Mouse (Mus musculus) thymus, adult 2 months (tissue): Measurements from ENCODE around the gene Gm13287. TPM values are rescaled to one million over a fixed set of nuclear protein-coding genes. Genes with fewer than 3 reads are reported as not detected.
"Not testable (repeated sequence)": the region's sequence is repeated elsewhere in the genome, so short reads cannot be mapped to it uniquely, and the experiment has no call there.

ENCODE experiments used
- DNase-seq: peaks from one replicate; pipeline ENCODE4 v3.0.0; 2021
- H3K27ac ChIP-seq: fragments of 200-500 bp; 2 replicates; pipeline ENCODE4 v1.5.1; 2012; ENCODE audit warnings: low read length, control low read depth; ENCODE audit not compliant: control insufficient read depth, insufficient read depth
- H3K27me3 ChIP-seq: fragments of 200-500 bp; 2 replicates; pipeline ENCODE4 v1.6.1; 2012; ENCODE audit warnings: mild to moderate bottlenecking, low read length, moderate library complexity, mixed read lengths; ENCODE audit not compliant: control insufficient read depth, insufficient read depth
- H3K36me3 ChIP-seq: fragments of 200-500 bp; 2 replicates; pipeline ENCODE4 v1.6.1; 2012; ENCODE audit warnings: mild to moderate bottlenecking, low read length, moderate library complexity; ENCODE audit not compliant: control insufficient read depth, insufficient read depth
- H3K4me1 ChIP-seq: fragments of 200-500 bp; replicated peaks from 2 replicates; pipeline ENCODE4 v1.6.1; 2012; ENCODE audit warnings: low read length; ENCODE audit not compliant: control insufficient read depth, insufficient read depth
- H3K4me3 ChIP-seq: fragments of 200-500 bp; 2 replicates; pipeline ENCODE4 v1.5.1; 2012; ENCODE audit warnings: mild to moderate bottlenecking, low read length, control low read depth, moderate library complexity; ENCODE audit not compliant: control insufficient read depth, insufficient read depth
- CTCF ChIP-seq: fragments of 200-500 bp; IDR thresholded peaks from 2 replicates; pipeline ENCODE4 v1.5.1; 2012; ENCODE audit warnings: mild to moderate bottlenecking, control low read depth, low read length, moderate library complexity, borderline replicate concordance; ENCODE audit not compliant: control insufficient read depth, poor library complexity, insufficient read depth; ENCODE audit errors: extremely low read depth
- POLR2A ChIP-seq: fragments of 200-500 bp; IDR thresholded peaks from 2 replicates; pipeline ENCODE4 v1.6.1; 2012; ENCODE audit warnings: mild to moderate bottlenecking, low read length, control low read depth, moderate library complexity; ENCODE audit not compliant: control insufficient read depth, poor library complexity, insufficient read depth; ENCODE audit errors: extremely low read depth
- WGBS: fragments of 180-500 bp; shearing (Covaris S2); methylation state at CpG from one replicate; pipeline ENCODE4 v1.1.7; 2018; 5-methylcytosine and 5-hydroxymethylcytosine counted together
- polyA plus RNA-seq: library from polyadenylated mRNA; depleted of rRNA; stranded (reverse); fragments of >200 nt; gene quantifications from 2 replicates; pipeline ENCODE4 v1.2.3, GENCODE M21; 2012

Gm13287 gene
- polyA plus RNA-seq, 1 experiment: not detected

GRCm38 (mm10) chr4:88793936-88794675 lies 8.9 kb upstream of the Gm13287 start, which contains the start of gene Gm13275:
Gene Gm13275 (plus strand): TSS chr4:88794487.
- not testable (repeated sequence) for H3K4me3 ChIP-seq, H3K27me3 ChIP-seq, H3K4me1 ChIP-seq, H3K36me3 ChIP-seq, H3K27ac ChIP-seq
- under 1% methylated on average over 12 of the region's 52 CpGs for WGBS
- peak; percentile 87 for DNase-seq

DNA sequence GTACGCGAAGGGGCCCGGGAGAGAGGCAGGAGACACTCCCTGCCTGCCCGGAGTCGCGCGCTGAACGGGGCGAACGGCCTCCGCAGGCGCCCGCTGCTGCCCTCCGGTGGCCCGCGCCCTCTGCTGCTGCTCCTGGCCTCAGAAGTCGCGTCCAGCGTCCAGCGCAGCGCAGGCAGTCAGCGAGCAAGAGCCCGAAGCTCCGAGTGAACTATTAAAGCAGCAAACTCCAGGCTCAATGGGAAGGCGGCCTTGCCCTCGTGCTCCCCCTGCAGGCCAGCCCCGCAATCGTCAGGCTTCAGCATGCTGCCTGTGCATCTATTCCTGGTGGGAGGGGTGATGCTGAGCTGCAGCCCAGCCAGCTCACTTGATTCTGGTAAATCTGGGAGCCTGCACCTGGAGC lies 6.0 kb upstream of the Gm13287 start, which contains the start of gene Gm13279:
TSS of gene Gm13279 (plus strand) at position 301 of the 400 bp plus-strand sequence.
- H3K27ac ChIP-seq, DNase-seq, H3K27me3 ChIP-seq, H3K36me3 ChIP-seq, H3K4me1 ChIP-seq, H3K4me3 ChIP-seq: not testable (repeated sequence)
- WGBS: no CpG with 5 or more reads among the region's 28 CpGs

DNA sequence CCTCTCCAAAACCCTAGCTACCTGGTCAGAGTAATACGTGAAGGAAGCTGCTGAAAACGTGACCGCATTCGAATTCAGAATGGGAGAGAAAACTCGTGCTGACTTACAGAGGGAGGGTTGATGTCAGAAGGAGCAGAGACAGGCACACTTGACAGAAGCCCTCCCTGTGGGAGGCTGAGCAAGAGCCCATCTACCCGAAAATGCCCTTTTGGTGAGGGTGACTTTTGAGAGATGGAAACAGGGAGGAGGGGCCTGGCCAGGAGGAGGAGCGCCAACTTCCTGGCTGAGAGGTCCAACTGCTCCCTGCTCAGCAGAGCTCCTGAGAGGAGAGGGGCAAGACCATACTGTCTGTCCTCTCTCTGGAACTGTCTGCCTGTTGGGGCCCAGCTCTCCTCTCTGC lies 3.7 kb upstream of the Gm13287 start, which contains the start of gene Gm13285:
TSS of gene Gm13285 (plus strand) at position 301 of the 400 bp plus-strand sequence.
- H3K36me3 ChIP-seq, H3K4me3 ChIP-seq, H3K4me1 ChIP-seq, H3K27me3 ChIP-seq, DNase-seq, H3K27ac ChIP-seq: not testable (repeated sequence)
- WGBS: 11% methylated on average over 5 of the region's 7 CpGs

DNA sequence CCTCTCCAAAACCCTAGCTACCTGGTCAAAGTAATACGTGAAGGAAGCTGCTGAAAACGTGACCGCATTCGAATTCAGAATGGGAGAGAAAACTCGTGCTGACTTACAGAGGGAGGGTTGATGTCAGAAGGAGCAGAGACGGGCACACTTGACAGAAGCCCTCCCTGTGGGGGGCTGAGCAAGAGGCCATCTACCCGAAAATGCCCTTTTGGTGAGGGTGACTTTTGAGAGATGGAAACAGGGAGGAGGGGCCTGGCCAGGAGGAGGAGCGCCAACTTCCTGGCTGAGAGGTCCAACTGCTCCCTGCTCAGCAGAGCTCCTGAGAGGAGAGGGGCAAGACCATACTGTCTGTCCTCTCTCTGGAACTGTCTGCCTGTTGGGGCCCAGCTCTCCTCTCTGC lies 2.2 kb downstream of the Gm13287 start, which contains the start of gene Gm13288:
TSS of gene Gm13288 (plus strand) at position 301 of the 400 bp plus-strand sequence.
- H3K27me3 ChIP-seq, H3K27ac ChIP-seq, H3K36me3 ChIP-seq, H3K4me1 ChIP-seq, DNase-seq: not testable (repeated sequence)
- peak within 1 kb of the TSS; percentile 51 for H3K4me3 ChIP-seq
- WGBS: no CpG with 5 or more reads among the region's 8 CpGs

DNA sequence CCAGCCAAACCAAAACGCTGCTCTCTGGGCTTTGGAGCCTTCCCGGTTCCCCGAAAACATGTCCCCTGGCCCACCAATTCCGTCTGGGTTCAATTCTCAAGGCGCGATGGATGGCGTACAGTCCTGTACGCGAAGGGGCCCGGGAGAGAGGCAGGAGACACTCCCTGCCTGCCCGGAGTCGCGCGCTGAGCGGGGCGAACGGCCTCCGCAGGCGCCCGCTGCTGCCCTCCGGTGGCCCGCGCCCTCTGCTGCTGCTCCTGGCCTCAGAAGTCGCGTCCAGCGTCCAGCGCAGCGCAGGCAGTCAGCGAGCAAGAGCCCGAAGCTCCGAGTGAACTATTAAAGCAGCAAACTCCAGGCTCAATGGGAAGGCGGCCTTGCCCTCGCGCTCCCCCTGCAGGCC lies 2.7 kb downstream of the Gm13287 start:
- H3K4me3 ChIP-seq: peak overlapping the region; percentile 51
- DNase-seq: peak; percentile 7
- not testable (repeated sequence) for H3K27ac ChIP-seq, H3K27me3 ChIP-seq, H3K4me1 ChIP-seq, H3K36me3 ChIP-seq
- WGBS: 0% methylated on average over 8 of the region's 34 CpGs

- Histone ChIP-seq H3K4me3 (no peak within 1 kb of the TSS), H3K27ac (no peak within 1 kb of the TSS), H3K27me3 (no peaks in the 10 kb centered on the region), H3K36me3 (no peaks in the 10 kb centered on the region), H3K4me1 (no peaks in the 10 kb centered on the region)
- no peak for DNase-seq
- TF ChIP-seq CTCF: no peak
- TF ChIP-seq POLR2A: no peak
- WGBS: 75% methylated on average over 3 of the region's 3 CpGs
Observed at GRCm38 (mm10) chr4:88815928-88816327, 12.9 kb downstream of the Gm13287 start, which contains the start of gene Ifna7. Gene Ifna7 (plus strand): TSS chr4:88816228.

- DNase-seq: no peak
- H3K4me1 ChIP-seq: no peaks in the 10 kb centered on the region
- no peak within 1 kb of the TSS for H3K4me3 ChIP-seq
- no peaks in the 10 kb centered on the region for H3K27me3 ChIP-seq
- 100% methylated on average over 1 of the region's 1 CpGs for WGBS
- H3K27ac ChIP-seq: no peak within 1 kb of the TSS
- TF ChIP-seq POLR2A (no peak), CTCF (no peak)
- H3K36me3 ChIP-seq: no peaks in the 10 kb centered on the region
Observed at GRCm38 (mm10) chr4:88819659-88820058, 16.6 kb downstream of the Gm13287 start, which contains the start of gene Ifna11. Gene Ifna11 (plus strand): TSS chr4:88819959.
